In genomic region chr17:75506097-75506675, GRCm38 (mm10) we compare ENCODE assay signal across 1 mouse cellular context.
A peak's percentile ranks its signal among the peaks of the same experiment; 100 is the strongest.
TF ChIP-seq lines count a peak whose summit lies in the region.

No protein-coding gene starts in this region.

TF ChIP-seq in CH12.LX, 34 proteins besides CTCF, POLR2A, EP300 and RAD21 (continued from another document):
- TF ChIP-seq ZKSCAN1 (IDR thresholded peaks at IDR 0.05; ENCODE audit: borderline replicate concordance, low read depth, low read length) (no peak), TBP (conservative IDR thresholded peaks at IDR 0.05; ENCODE audit: low read depth, low read length) (0 out of 2 replicates have a peak, but pooled peaks have one; percentile 32), ZNF384 (IDR thresholded peaks at IDR 0.05; ENCODE audit: low read depth, low read length) (no peak)
